Mouse (Mus musculus): ENCODE data around the gene Rorc. TPM values are rescaled to one million over a fixed set of nuclear protein-coding genes. Genes with fewer than 3 reads are reported as not detected.

Rorc gene
- polyA plus RNA-seq (2021; fragmentation: Nextera tagmentation): 1.9 and 2.5 TPM in 2 replicates
- long read RNA-seq, experiment 1, transcript Rorc-201 (11 exons, 2,136 nt): major isoform, 17 of 18 reads
- long read RNA-seq, experiment 1, partial matches to known transcripts: 0 of 18 reads
- long read RNA-seq, experiment 1, other reads (novel, unspliced or antisense): 1 of 18 reads
- long read RNA-seq, experiment 2, partial matches to known transcripts: 0 of 5 reads
- long read RNA-seq, experiment 2, other reads (novel, unspliced or antisense): 1 of 5 reads

GRCm38 (mm10) chr3:94372641-94373040, at the start of gene Rorc:
Rorc (plus strand) TSS chr3:94372794.

GRCm38 (mm10) chr3:94341959-94342422, 30.6 kb upstream of the Rorc start, which contains the start of gene Them5:
Them5 (plus strand) TSS chr3:94342099.

DNA sequence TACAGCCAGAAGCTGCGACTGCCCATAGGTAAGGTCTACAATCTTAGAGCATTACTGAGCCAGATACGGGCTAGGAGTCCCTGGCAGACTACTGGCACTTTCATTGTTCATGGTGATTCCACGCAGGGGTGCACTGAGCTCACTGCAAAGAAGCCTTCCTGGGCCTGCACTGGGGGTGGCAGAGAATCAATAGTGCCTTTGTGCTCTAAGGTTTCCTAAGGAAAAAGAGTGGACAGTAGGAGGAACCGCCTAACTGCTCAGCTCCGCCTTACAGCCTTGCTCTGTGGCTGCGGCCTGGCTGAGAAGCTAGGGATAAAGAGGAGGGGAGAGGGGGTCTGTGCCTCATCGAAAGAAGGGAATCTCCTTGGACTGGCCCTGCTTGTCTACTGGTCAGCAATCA, 10.5 kb upstream of the Rorc start, which contains the start of gene C2cd4d:
Gene C2cd4d, plus strand, starts transcription at position 301 of the 400 bp plus-strand sequence.

DNA sequence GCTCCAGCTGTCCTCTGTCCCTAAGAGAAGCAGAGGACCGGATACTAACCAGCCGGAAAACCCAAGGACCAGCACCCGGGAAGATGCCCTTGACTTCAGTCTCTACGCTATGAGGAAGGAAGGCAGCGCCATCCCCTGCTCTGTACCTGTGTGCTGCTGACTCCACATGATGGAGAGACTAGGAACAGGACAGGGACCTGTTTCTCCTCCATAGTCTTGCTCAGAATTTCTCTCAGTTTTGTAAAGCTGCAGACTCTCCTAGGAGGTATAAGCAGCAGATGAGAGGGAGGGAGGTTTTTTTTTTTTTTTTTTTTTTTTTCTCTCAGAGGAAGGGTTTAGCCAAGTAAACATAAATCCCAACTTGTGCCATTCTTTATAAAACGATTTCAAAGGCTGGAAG, 25.6 kb downstream of the Rorc start, which contains the start of gene Lingo4:
Gene Lingo4, plus strand, starts transcription at position 301 of the 400 bp plus-strand sequence.

GRCm38 (mm10) chr3:94413031-94413679, 40.6 kb downstream of the Rorc start, which contains the start of gene Tdrkh:
Tdrkh (plus strand) TSS chr3:94413273.

GRCm38 (mm10) chr3:94442951-94443596, 70.5 kb downstream of the Rorc start, which contains the start of gene Mrpl9:
Mrpl9 (plus strand) TSS chr3:94443318.

GRCm38 (mm10) chr3:94443597-94443964, 71.0 kb downstream of the Rorc start, which contains the start of gene Oaz3:
Oaz3 (minus strand) TSS chr3:94443915.

Other genes with a start within 250 kb of the Rorc start
- gene Gm10696, start 194.6 kb upstream of the Rorc start, polyA plus RNA-seq (2021; fragmentation: Nextera tagmentation): not detected in 2 replicates
- gene Gm5286, start 176.1 kb upstream of the Rorc start, polyA plus RNA-seq (2021; fragmentation: Nextera tagmentation): not detected in 2 replicates
- gene Gm4778, start 108.8 kb upstream of the Rorc start, polyA plus RNA-seq (2021; fragmentation: Nextera tagmentation): not detected in 2 replicates
- gene Them4, start 62.7 kb upstream of the Rorc start, polyA plus RNA-seq (2021; fragmentation: Nextera tagmentation): 23.1 and 26.8 TPM in 2 replicates
- not detected in 2 replicates for gene Them5, start 30.7 kb upstream of the Rorc start, polyA plus RNA-seq (2021; fragmentation: Nextera tagmentation)
- 0.15 and 1.1 TPM in 2 replicates for gene C2cd4d, start 10.4 kb upstream of the Rorc start, polyA plus RNA-seq (2021; fragmentation: Nextera tagmentation)
- 0.24 and 0.36 TPM in 2 replicates for gene Lingo4, start 25.7 kb downstream of the Rorc start, polyA plus RNA-seq (2021; fragmentation: Nextera tagmentation)
- gene Tdrkh, start 40.5 kb downstream of the Rorc start, polyA plus RNA-seq (2021; fragmentation: Nextera tagmentation): 14.9 and 19.5 TPM in 2 replicates
- 61.1 and 62.9 TPM in 2 replicates for gene Mrpl9, start 70.5 kb downstream of the Rorc start, polyA plus RNA-seq (2021; fragmentation: Nextera tagmentation)
- 0.20 and 0.23 TPM in 2 replicates for gene Oaz3, start 71.1 kb downstream of the Rorc start, polyA plus RNA-seq (2021; fragmentation: Nextera tagmentation)
- 43.5 and 58.7 TPM in 2 replicates for gene Celf3, start 105.5 kb downstream of the Rorc start, polyA plus RNA-seq (2021; fragmentation: Nextera tagmentation)
- 11.6 and 14.9 TPM in 2 replicates for gene Riiad1, start 107.5 kb downstream of the Rorc start, polyA plus RNA-seq (2021; fragmentation: Nextera tagmentation)
- gene Snx27, start 209.9 kb downstream of the Rorc start, polyA plus RNA-seq (2021; fragmentation: Nextera tagmentation): 24.4 and 69.1 TPM in 2 replicates

Measured in left cerebral cortex, adult 6 months (tissue).